Mouse (Mus musculus): ENCODE measurements around the gene Ms4a4d. TPM values are rescaled to one million over a fixed set of nuclear protein-coding genes. Genes with fewer than 3 reads are reported as not detected.

Ms4a4d gene
- not detected for total RNA-seq (2023)

GRCm38 (mm10) chr19:11536593-11536992 is at the start of gene Ms4a4d:
Gene Ms4a4d (plus strand): TSS chr19:11536801.

GRCm38 (mm10) chr19:11516246-11516645 is 20.4 kb upstream of the Ms4a4d start, which contains the start of gene Ms4a6b:
Gene Ms4a6b (plus strand): TSS chr19:11516512.

GRCm38 (mm10) chr19:11604603-11605002 is 68.0 kb downstream of the Ms4a4d start, which contains the start of gene Ms4a6d:
Gene Ms4a6d (minus strand): TSS chr19:11604849.

Other genes starting within 250 kb of the Ms4a4d start
- under 1 TPM; 0.42 to 0.49 TPM for gene Ms4a14, start 222.3 kb upstream of the Ms4a4d start, total RNA-seq (2023)
- gene Ms4a7, start 200.7 kb upstream of the Ms4a4d start, total RNA-seq (2023), result 1 to 10 TPM; 7.7 to 8.6 TPM
- 100 to 1,000 TPM; 115 to 190 TPM for gene Ms4a4a, start 161.3 kb upstream of the Ms4a4d start, total RNA-seq (2023)
- 100 to 1,000 TPM; 107 to 165 TPM for gene Ms4a4c, start 132.0 kb upstream of the Ms4a4d start, total RNA-seq (2023)
- gene Ms4a4b, start 93.2 kb upstream of the Ms4a4d start, total RNA-seq (2023), result 10 to 100 TPM; 15.5 to 22.1 TPM
- gene Ms4a6c, start 67.4 kb upstream of the Ms4a4d start, total RNA-seq (2023), result 100 to 1,000 TPM; 684 to 762 TPM
- 10 to 100 TPM in 1 of 2 experiments, 1 to 10 TPM in 1; 6.4 to 11.0 TPM for gene Gm8369, start 50.9 kb upstream of the Ms4a4d start, total RNA-seq (2023)
- gene Ms4a6b, start 20.3 kb upstream of the Ms4a4d start, total RNA-seq (2023), result 100 to 1,000 TPM; 117 to 227 TPM
- gene Ms4a6d, start 68.0 kb downstream of the Ms4a4d start, total RNA-seq (2023), result 10 to 100 TPM; 65.5 to 88.8 TPM
- not detected for gene Ms4a2, start 86.9 kb downstream of the Ms4a4d start, total RNA-seq (2023)
- not detected for gene Ms4a3, start 104.0 kb downstream of the Ms4a4d start, total RNA-seq (2023)
- not detected for gene Oosp2, start 123.8 kb downstream of the Ms4a4d start, total RNA-seq (2023)
- gene Oosp1, start 154.3 kb downstream of the Ms4a4d start, total RNA-seq (2023), result not detected
- not detected for gene Oosp3, start 160.3 kb downstream of the Ms4a4d start, total RNA-seq (2023)
- gene Gif, start 210.8 kb downstream of the Ms4a4d start, total RNA-seq (2023), result not detected
- 10 to 100 TPM; 20.4 to 22.3 TPM for gene Mrpl16, start 233.6 kb downstream of the Ms4a4d start, total RNA-seq (2023)